Mouse (Mus musculus) Muller cell, postnatal 12 days (primary cell): ENCODE data around the gene Slc1a1.

Experiments
- DNase-seq: peaks from one replicate; pipeline ENCODE4 v3.0.0-alpha.2; 2015; ENCODE audit errors: inconsistent ontology term

The Slc1a1 gene

DNA sequence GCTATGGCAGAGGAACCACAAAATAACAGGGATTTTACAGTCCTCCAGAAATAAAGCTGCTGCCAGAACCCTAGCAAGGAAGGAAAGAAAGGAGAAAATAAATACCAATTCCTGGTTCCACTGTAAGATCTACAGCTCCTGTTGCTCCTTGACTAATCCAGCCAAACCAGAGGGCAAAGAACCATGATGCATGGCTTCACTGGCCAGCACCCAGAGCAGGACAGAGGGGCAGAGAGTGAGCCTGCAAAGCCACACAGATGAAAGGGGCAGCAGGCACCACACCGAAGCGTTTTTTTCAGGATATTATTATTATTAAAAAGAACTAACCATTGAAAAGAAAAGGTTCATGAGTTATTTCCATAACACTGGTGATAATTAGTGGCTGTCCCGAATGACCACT, 17.2 kb downstream of the Slc1a1 start:
- no peak for DNase-seq

GRCm38 (mm10) chr19:28854831-28855230, 20.0 kb downstream of the Slc1a1 start:
- DNase-seq: no peak

DNA sequence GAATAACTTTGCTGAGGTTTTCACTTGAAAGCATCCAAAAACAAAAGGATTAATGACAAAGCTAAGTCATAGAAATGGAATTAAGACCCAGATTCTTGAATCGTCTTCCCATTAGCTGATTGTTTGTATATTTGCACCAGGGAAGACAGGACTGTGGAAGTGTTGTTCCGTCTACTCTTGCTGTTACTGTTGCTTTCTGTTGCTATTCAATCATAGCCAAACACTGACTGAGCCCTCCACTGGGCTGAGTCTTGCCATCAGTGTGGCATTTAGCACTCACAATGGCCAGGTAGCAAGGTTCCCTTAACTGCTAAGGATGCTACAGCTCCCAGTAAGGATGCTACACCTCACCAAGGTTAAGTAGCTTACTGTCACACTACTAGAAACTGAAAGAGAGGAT, 25.4 kb downstream of the Slc1a1 start:
- DNase-seq: no peak

- DNase-seq: no peak
Observed at GRCm38 (mm10) chr19:28863626-28864025, 28.8 kb downstream of the Slc1a1 start.

- DNase-seq: no peak
Observed at GRCm38 (mm10) chr19:28864981-28865380, 30.1 kb downstream of the Slc1a1 start.

DNA sequence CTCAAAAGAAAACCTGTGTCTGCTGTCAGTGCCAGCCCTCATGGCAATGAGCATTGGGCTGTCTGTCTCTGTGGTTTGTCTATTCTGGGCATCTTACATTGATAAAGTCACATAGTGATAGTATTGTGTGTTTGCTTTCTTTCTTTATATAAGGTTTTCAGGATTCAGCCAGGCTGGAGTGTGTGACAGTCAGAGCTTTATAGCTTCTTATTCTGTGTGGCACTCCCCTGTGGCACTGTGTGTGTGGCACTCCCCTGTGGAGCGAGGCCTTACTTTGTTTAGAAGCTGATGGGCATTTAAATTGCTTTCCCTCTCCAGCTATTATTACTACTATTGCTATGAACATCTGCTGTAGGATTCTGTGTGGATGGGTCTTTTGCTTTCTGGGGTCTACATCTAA, 30.7 kb downstream of the Slc1a1 start:
- no peak for DNase-seq

- DNase-seq: no peak
Observed at GRCm38 (mm10) chr19:28869251-28869855, 34.5 kb downstream of the Slc1a1 start.

GRCm38 (mm10) chr19:28870351-28870750, 35.5 kb downstream of the Slc1a1 start:
- DNase-seq: no peak

DNA sequence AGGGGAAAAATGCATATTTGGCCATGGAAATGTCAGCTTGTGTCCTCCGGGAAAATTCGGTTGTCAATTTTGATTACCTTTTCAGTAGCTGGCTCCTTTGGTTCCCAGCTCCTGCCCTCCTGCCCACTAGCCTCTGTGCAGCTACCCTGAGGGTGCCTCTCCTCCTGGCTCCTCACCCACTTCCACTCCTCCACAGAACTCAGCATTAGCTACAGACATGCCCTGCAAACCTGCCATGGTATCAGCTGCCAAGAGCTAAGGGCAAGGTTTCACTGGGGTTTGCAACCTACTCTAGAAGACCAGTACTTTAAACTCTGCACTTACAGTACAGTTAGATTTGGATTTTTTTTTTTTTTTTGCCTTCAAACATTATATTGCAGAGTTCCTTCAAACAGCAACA, 44.6 kb downstream of the Slc1a1 start:
- no peak for DNase-seq

DNA sequence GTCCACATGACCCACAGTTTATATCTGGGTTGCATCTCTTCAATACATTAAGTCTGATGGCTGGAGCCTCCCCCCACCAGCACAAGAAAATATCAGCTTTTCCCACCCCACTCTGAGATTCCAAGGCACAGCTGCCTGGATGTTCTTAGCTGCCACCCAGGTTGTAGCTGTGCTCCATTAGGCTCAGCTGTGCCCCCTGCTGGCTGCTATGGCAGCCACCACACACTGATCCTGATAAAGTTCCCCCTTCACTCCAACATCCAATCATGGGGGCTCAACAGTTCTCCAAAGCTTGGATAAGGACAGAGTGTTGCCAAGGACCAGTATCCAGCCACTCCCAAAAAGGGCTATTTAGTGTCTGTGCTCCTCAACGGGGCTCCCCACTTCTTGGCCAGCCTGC, 48.3 kb downstream of the Slc1a1 start:
- DNase-seq: no peak

GRCm38 (mm10) chr19:28888496-28888895, 53.6 kb downstream of the Slc1a1 start:
- no peak for DNase-seq

DNA sequence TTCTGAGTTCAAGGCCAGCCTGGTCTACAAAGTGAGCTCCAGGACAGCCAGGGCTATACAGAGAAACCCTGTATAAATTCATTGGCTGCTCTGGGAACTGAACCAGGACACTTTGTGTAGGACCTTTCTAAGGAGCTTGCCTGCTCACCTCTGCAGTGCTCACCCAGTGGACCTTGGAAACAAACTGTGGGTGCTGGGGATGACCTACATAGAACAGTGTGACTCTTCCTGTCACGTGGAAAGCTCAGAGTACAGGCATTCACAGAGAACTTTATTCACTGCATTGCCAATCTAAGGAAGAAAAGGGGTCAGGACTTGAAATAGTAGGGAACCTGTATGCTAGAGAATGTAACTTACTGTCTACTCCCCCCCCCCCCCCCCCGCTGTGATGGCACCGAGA, 54.4 kb downstream of the Slc1a1 start:
- no peak for DNase-seq

DNA sequence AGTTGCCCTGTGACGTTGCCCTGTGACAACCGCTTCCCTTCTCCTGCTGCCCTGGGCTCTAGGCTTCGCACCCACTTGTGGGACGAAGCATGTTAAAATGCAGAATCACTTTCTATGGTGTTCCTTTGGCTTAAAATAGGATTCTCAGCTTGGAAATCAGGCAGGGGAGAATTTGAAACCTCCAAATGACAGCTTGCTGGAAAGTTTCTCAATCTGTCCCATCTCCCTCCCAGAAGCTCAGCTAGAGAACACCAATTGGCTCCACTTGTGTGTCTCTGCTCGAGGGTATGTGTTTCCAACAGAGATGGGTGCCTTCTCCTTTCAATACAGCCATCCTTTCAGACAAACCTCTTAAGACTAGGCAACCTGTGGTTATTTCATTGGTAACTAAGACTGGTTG, 56.4 kb downstream of the Slc1a1 start:
- no peak for DNase-seq

DNA sequence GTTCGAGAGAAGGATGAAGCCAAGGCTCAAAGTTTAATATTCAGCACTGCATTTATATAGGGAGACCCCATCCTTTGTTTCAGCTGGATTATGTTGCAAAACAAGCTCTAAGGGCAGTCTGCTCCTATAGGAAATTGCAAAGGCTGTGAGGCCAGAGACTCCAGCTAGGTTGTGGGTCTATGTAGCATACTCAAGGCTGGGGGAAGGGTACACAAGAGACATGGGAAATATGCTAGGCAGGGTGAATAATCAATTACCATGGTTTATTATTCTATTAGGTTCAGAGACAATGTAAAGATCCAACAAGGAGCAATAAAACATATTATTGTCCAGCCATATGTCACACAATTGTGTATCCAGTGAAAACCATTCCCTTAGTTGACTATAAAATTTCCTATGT, 57.0 kb downstream of the Slc1a1 start:
- DNase-seq: no peak

GRCm38 (mm10) chr19:28896639-28897038, 61.8 kb downstream of the Slc1a1 start:
- DNase-seq: no peak

GRCm38 (mm10) chr19:28897497-28897896, 62.6 kb downstream of the Slc1a1 start:
- DNase-seq: no peak

- no peak for DNase-seq
Observed at GRCm38 (mm10) chr19:28900771-28901170, 65.9 kb downstream of the Slc1a1 start.

DNA sequence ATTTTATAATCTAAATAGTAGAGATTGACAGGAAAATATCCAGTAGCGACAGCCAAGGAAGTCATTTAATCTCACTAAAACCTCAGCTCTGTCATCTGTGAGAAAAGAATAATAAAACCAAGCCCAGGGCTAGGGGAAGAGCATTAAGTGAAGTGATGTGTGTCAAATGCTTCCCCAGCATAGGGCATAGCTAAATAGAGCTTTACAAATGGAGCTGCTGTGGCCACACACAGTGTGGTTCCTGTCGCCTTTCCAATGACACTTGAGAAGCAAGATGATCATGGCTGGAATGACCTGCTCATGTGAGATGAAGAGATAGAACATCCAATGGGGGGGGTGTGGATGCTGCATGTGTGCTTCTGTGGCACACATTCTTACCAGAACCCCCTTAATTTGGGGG, 67.3 kb downstream of the Slc1a1 start:
- no peak for DNase-seq

GRCm38 (mm10) chr19:28902806-28903205, 68.0 kb downstream of the Slc1a1 start:
- DNase-seq: no peak

GRCm38 (mm10) chr19:28903536-28904119, 68.8 kb downstream of the Slc1a1 start:
- DNase-seq: no peak

DNA sequence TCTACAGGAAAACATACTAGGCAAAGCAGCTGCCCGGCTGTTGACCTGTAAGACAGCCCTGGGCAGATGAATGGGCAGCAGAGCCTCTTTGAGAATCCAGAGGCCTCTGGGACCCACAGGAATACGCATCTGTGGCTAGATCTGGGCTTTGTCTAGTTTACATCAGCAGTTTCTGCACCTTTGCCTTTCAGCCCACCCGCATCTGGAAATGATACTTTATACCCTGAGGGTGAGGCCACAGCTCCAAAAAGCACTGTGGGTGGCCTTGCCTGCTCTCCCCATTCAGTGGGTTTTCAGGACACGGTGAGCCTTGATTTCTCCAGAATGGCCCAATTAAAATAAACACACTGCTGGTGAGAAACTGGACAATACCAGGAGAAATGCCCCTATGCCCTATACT, 73.3 kb downstream of the Slc1a1 start:
- no peak for DNase-seq

GRCm38 (mm10) chr19:28908693-28909092, 73.8 kb downstream of the Slc1a1 start:
- no peak for DNase-seq

GRCm38 (mm10) chr19:28914598-28914997, 79.7 kb downstream of the Slc1a1 start:
- no peak for DNase-seq
